Mouse (Mus musculus): ENCODE results near the gene Col20a1.

Col20a1 gene

GRCm38 (mm10) chr2:180994360-180994759 is 8.0 kb downstream of the Col20a1 start:
- no peak for DNase-seq (ENCODE audit: low read depth, low spot score)

DNA sequence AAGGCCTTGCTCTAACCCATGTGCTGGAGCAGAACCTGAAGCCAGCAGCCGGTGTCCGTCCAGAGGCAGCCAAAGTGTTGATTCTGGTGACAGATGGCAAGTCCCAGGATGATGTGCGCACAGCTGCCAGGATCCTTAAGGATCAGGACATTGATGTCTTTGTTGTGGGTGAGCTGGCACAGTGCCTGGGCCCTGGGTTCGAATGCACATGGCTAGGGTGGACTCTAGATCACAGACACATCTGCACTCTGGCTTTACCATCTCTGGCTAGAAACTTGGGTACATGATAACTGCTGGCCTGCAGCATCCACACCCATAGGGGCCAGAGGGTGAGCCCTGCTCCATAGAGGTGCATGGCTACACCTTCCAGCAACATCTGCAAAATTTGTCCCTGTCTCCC is 9.1 kb downstream of the Col20a1 start:
- DNase-seq (ENCODE audit: low read depth, low spot score) = no peak

DNA sequence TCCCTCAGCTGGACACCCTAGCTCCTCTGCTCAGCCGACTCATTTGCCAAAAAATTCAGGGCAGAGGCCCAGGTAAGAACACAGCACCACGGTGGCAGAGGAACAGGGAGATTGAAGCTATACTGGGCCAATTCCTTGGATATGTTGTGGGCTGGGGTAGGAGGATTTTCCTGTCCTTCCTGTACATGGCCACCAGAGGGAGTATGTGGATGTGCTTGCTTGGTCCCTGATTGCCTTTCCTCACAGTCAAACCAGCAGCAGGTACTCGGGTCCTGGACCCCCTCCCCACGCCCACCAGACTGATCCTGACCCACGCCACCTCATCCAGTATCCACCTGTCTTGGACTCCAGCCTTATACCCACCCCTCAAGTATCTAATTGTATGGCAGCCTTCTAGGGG is 10.1 kb downstream of the Col20a1 start:
- DNase-seq (ENCODE audit: low read depth, low spot score) = peak; percentile 63

GRCm38 (mm10) chr2:180996905-180997304 is 10.6 kb downstream of the Col20a1 start:
- no peak for DNase-seq (ENCODE audit: low read depth, low spot score)

DNA sequence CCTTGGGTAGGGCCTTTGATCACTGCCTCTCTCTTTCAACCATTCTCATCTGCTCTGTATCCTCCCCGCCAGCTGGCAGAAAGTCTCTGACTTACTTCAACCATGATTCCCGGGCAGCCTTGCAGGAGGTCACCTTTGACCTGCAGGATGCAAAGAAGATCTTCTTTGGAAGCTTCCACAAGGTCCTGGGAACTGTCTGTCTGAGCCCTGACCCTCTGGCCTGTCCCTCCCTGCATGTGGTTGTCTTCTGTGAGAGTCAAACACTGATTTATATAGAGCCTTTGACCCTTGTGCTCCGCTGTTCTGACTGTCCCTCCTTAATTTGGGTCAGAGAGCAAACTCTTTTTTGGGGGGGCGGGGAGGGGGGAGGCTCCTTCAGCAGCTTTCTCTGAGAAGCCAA is 20.7 kb downstream of the Col20a1 start:
- DNase-seq (ENCODE audit: low read depth, low spot score) = peak; percentile 23

- DNase-seq (ENCODE audit: low read depth, low spot score) = no peak
These were observed 22.0 kb downstream of the Col20a1 start for GRCm38 (mm10) chr2:181008339-181008738.

GRCm38 (mm10) chr2:181031406-181031934 is 45.1 kb downstream of the Col20a1 start:
- DNase-seq (ENCODE audit: low read depth, low spot score) = no peak

- peak; percentile 45 for DNase-seq (ENCODE audit: low read depth, low spot score)
These were observed 46.1 kb downstream of the Col20a1 start for GRCm38 (mm10) chr2:181032407-181032806.

- DNase-seq (ENCODE audit: low read depth, low spot score) = no peak
These were observed 47.0 kb downstream of the Col20a1 start for GRCm38 (mm10) chr2:181033310-181033709.

DNA sequence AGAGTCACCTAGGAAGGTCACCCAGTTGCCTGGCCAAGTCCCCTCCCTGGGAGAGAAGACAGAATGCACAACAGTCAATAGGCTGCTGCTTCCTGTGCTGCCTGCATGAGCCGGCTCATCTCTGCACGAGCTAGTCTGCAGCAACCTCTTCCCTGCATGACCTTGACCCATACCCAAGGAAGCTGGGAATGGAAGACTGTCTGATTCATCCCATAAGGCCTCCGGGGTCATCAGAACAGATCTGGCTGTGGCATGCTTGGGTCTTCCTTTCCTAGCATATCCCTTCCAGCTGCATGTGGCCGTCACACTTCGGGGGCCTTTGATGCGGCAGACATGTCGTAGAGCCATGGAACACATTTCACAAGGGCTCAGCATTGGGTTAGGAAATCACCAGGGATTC is 48.9 kb downstream of the Col20a1 start:
- DNase-seq (ENCODE audit: low read depth, low spot score) = no peak

DNA sequence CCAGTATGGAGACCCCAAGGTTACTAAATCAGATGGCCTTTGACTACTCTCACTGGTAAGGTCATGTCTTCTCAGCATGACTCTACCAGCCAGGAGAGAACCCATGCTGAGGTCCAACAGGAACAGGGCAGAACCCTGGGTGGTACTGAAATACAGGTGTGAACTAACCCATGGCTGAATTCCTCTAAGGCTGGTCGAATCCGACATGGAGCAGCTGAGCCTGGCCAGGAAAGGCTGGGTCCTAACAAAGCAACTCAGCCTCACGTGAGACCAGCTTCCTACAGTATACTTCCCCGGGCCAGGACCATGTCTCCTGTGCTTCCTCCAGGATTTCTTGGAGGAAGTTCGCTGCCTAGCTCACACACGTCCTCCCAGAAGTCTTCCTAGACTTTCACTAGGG is 50.2 kb downstream of the Col20a1 start:
- no peak for DNase-seq (ENCODE audit: low read depth, low spot score)

GRCm38 (mm10) chr2:181038644-181039355 is 52.5 kb downstream of the Col20a1 start:
- no peak for DNase-seq (ENCODE audit: low read depth, low spot score)

DNA sequence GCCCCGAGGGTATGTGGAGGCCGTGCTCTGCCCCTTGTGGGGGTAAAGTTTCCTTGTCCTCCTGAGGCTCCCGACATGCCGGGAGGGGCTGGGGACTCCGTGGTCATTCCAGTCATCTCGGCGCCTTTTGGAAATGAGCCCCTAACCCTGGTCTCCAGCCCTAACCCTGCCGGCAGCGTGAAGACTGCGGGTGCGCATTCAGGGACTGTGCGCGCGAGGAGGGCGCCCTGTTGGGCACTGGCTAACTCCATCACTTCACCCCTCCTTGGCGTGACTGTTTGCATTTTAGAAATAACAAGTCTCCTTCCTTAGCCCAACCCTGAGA is 53.0 kb downstream of the Col20a1 start:
- DNase-seq (ENCODE audit: low read depth, low spot score) = peak; percentile 66

- DNase-seq (ENCODE audit: low read depth, low spot score) = peak; percentile 21
These were observed 55.6 kb downstream of the Col20a1 start for GRCm38 (mm10) chr2:181041941-181042340.

DNA sequence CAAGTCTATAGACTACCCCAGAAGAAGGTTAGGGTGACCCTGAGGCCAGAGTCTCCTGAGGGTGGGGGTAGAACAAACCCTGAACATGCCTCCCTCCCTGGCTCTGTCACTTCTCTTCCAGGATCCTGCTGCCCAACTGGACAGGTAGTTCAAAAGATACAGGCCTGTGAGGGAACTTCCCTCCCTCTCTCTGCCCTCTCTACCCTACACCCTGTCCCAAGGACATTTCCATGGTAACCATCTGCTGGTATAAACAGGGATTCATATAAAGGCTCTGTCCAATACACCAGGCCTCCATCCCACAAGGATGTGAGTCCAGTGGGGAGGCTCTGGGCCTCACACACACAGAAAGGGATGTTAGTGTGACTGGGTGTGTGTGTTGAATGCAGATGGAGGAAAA is 56.0 kb downstream of the Col20a1 start:
- peak; percentile 25 for DNase-seq (ENCODE audit: low read depth, low spot score)

DNA sequence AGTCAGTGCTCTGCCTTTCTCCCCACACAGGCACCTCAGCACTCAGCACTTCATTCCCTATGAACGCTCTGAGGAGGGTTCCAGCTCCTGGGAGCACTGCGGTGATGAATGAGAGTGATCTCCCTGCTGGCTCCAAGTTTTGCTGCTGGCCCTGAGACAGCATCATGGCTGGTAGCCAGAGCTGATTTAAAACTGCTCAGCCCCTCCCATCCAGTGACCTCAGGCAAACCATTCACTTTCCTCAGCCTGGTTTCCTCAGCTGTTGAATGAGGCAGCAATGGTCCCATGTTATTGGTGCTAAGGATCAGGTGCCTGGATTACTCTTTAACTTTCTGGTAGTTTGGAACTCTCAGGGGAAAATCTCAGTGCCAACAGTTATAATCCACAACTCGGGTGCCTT is 57.1 kb downstream of the Col20a1 start, which contains the start of gene Chrna4:
Gene Chrna4 (minus strand): TSS at position 110 of the 400 bp plus-strand sequence.
- no peak for DNase-seq (ENCODE audit: low read depth, low spot score)

GRCm38 (mm10) chr2:181044001-181044400 is 57.7 kb downstream of the Col20a1 start:
- peak; percentile 65 for DNase-seq (ENCODE audit: low read depth, low spot score)

DNA sequence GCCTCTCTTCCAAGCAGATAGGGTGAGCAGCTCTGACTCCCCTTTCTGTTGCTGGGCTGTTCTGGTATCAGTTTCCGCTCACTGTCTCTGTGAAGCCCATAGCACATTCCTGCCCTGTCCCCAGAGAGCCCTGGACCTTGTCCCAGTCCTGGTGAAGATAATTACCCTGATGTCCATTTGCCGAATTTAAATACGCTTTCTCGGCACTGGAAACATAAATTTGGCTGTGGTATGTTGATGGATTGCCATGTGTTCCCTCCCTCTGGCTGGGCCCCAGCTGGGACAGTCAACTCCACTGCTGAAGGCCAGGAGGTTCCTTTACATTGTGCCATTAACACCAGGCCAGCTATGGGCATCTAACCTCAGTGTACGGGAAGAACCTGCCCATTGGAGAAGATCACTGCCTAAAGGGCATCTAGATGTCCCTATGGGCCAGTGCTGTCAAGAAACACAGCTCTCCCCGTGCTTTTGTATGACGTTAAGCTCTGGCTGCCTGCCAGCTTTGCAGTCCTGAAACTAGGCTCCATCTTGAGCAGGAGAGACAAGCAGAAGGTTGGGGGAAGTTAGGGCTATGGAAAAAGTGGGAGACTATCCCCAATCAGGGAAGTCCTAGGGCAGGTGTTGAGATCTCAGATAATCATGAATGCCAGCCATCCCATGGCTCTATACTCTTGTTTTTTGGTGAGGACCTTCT is 62.1 kb downstream of the Col20a1 start:
- DNase-seq (ENCODE audit: low read depth, low spot score) = peak; percentile 35

DNA sequence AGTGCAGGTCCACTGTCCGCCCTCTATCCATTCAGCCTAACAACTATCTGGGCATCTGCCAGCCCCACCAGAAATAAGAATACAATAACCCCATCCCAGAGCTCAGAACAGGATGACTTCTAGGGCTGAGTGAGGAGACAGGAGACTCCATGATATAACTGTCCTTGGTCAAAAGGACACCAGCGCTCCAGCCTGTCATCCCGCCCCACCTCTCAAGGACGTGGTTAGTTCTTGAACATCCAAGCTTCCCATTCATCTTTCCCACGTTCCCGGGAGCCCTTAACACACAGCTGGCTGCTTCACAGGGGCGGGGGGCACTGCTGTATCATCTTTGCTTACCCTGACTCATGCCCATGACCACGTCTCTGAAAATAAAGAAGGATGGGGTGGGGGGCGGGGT is 62.7 kb downstream of the Col20a1 start:
- no peak for DNase-seq (ENCODE audit: low read depth, low spot score)

GRCm38 (mm10) chr2:181052171-181052570 is 65.8 kb downstream of the Col20a1 start:
- no peak for DNase-seq (ENCODE audit: low read depth, low spot score)

DNA sequence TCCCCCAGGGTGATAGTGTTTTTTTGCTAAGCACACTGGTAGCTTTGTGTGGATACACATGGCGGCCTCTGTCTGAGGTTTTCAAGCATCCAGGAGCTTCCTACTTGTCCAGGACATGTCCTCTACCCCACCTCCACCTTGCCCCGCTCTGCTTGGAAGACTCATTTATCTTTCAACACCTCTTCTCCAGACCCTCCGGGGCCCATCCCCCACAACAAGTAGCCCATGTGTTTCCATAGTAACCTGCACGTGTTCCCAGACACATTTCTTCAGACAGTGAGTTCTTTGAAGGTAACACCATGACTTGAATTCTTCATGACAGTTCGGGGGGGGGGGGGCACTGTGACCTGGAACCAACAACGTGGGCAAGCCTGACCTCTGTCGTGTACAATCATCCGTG is 71.0 kb downstream of the Col20a1 start:
- DNase-seq (ENCODE audit: low read depth, low spot score) = peak; percentile 52

DNA sequence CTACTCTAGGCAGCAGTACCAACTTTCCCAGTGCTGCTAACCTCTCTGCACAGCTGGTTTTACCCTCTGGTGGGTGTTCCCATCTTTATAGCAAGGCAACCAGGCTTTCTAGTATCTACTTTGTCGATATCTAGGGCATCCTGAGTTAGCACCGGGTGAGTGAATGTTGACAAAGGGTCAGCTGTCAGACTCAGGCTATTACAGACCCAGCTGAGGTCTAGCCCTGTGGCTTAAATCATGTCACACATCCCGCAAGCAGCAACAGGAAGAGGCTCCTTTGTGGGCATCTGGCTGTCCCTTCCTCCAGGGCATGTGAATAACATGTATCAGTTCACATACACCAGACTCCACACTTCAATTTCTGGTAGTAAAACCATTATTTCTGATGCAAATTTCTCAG is 71.9 kb downstream of the Col20a1 start:
- DNase-seq (ENCODE audit: low read depth, low spot score) = peak; percentile 54

DNA sequence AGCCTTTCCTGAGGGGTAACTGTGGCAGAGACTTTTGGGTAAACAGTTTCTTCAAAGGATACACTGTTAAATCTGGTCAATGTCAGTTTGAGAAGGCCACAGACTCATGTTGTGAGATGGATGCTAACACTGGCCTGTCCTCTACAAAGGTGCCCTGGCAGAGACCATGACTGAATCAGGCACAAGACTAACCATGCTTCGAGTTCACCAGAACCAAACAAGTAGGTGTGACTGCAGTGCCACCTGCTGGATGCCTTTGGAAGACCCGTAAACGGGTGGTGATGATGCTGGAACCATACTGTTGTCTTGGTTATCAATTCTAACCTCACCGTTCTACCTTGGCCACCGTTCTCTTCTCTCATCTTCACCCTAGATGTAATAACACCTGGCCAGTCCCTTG is 73.8 kb downstream of the Col20a1 start:
- DNase-seq (ENCODE audit: low read depth, low spot score) = peak; percentile 82

Measured in mesoderm, embryonic 11.5 days (tissue).